Mouse (Mus musculus) hindbrain, embryonic 10.5 days (tissue): Measurements from ENCODE around the gene Slc8a1. TPM values are rescaled to one million over a fixed set of nuclear protein-coding genes. Genes with fewer than 3 reads are reported as not detected.

Source experiments
- DNase-seq: peaks from one replicate; pipeline ENCODE4 v3.0.0-alpha.2; 2017; ENCODE audit warnings: low spot score
- H3K27ac ChIP-seq: fragments of 300-500 bp; sonication (generic); 2 replicates; pipeline ENCODE4 v1.5.1; 2016; ENCODE audit warnings: mild to moderate bottlenecking, moderate library complexity
- H3K27me3 ChIP-seq: fragments of 300-500 bp; sonication (generic); 2 replicates; pipeline ENCODE4 v1.6.1; 2016; ENCODE audit warnings: mild to moderate bottlenecking; ENCODE audit not compliant: poor library complexity, insufficient read depth, severe bottlenecking
- H3K36me3 ChIP-seq: fragments of 300-500 bp; sonication (generic); 2 replicates; pipeline ENCODE4 v1.6.1; 2016; ENCODE audit warnings: mild to moderate bottlenecking, moderate library complexity
- H3K4me1 ChIP-seq: fragments of 300-500 bp; sonication (generic); replicated peaks from 2 replicates; pipeline ENCODE4 v1.6.1; 2016; ENCODE audit warnings: mild to moderate bottlenecking
- H3K4me3 ChIP-seq: fragments of 300-500 bp; sonication (generic); 2 replicates; pipeline ENCODE4 v1.5.1; 2016; ENCODE audit warnings: mild to moderate bottlenecking, moderate library complexity
- H3K9me3 ChIP-seq: fragments of 300-500 bp; sonication (generic); 2 replicates; pipeline ENCODE4 v1.6.1; 2016; ENCODE audit warnings: mild to moderate bottlenecking, moderate library complexity
- WGBS: fragments of 180-500 bp; shearing (Covaris S2); methylation state at CpG from one replicate; pipeline ENCODE4 v1.1.7; 2016; 5-methylcytosine and 5-hydroxymethylcytosine counted together
- polyA plus RNA-seq: library from polyadenylated mRNA; unstranded; fragments of >200 nt; fragmentation: Nextera tagmentation; extraction: Ambion mirVana; gene quantifications from 2 replicates; pipeline ENCODE4 v1.2.1, GENCODE M21; 2016

Slc8a1 gene
- polyA plus RNA-seq, result 2.1 and 2.6 TPM in 2 replicates

GRCm38 (mm10) chr17:81738311-81738755, at the start of gene Slc8a1:
Slc8a1 (minus strand) TSS chr17:81738377.
- Histone ChIP-seq H3K27me3 (no peaks in the 10 kb centered on the region), H3K36me3 (no peaks in the 10 kb centered on the region), H3K4me1 (no peaks in the 10 kb centered on the region), H3K9me3 (no peaks in the 10 kb centered on the region), H3K27ac (no peak within 1 kb of the TSS), H3K4me3 (no peak within 1 kb of the TSS)
- WGBS, result 94% methylated on average over 14 of the region's 14 CpGs
- DNase-seq, result no peak

- peak; percentile 15 for DNase-seq
- Histone ChIP-seq H3K36me3 (no peaks in the 10 kb centered on the region), H3K4me1 (no peaks in the 10 kb centered on the region), H3K27ac (no peak overlapping the region), H3K9me3 (no peaks in the 10 kb centered on the region), H3K27me3 (no peaks in the 10 kb centered on the region), H3K4me3 (no peak overlapping the region)
- WGBS, result 35% methylated on average over 4 of the region's 4 CpGs
These were observed 49.2 kb upstream of the Slc8a1 start for GRCm38 (mm10) chr17:81787350-81787749.

GRCm38 (mm10) chr17:81782326-81782725, 44.1 kb upstream of the Slc8a1 start:
- no peak for DNase-seq
- Histone ChIP-seq H3K4me3 (no peak overlapping the region), H3K4me1 (no peaks in the 10 kb centered on the region), H3K27ac (no peak overlapping the region), H3K9me3 (no peaks in the 10 kb centered on the region), H3K27me3 (no peaks in the 10 kb centered on the region), H3K36me3 (no peaks in the 10 kb centered on the region)
- 91% methylated on average over 4 of the region's 4 CpGs for WGBS

- no peak for DNase-seq
- Histone ChIP-seq H3K27ac (no peak overlapping the region), H3K36me3 (no peaks in the 10 kb centered on the region), H3K4me1 (no peaks in the 10 kb centered on the region), H3K9me3 (no peaks in the 10 kb centered on the region), H3K27me3 (no peaks in the 10 kb centered on the region), H3K4me3 (no peak overlapping the region)
- 88% methylated on average over 5 of the region's 5 CpGs for WGBS
These were observed 43.3 kb upstream of the Slc8a1 start for GRCm38 (mm10) chr17:81781491-81781890.

GRCm38 (mm10) chr17:81779883-81780282, 41.7 kb upstream of the Slc8a1 start:
- no peaks in the 10 kb centered on the region for H3K9me3 ChIP-seq
- H3K27me3 ChIP-seq, result no peaks in the 10 kb centered on the region
- H3K4me3 ChIP-seq, result no peak overlapping the region
- no peak for DNase-seq
- H3K27ac ChIP-seq, result no peak overlapping the region
- 89% methylated on average over 4 of the region's 4 CpGs for WGBS
- H3K4me1 ChIP-seq, result no peaks in the 10 kb centered on the region
- no peaks in the 10 kb centered on the region for H3K36me3 ChIP-seq

GRCm38 (mm10) chr17:81750664-81751063, 12.5 kb upstream of the Slc8a1 start:
- Histone ChIP-seq H3K4me3 (no peak overlapping the region), H3K4me1 (no peaks in the 10 kb centered on the region), H3K27me3 (no peaks in the 10 kb centered on the region), H3K27ac (no peak overlapping the region), H3K9me3 (no peaks in the 10 kb centered on the region), H3K36me3 (no peaks in the 10 kb centered on the region)
- WGBS, result 66% methylated on average over 2 of the region's 2 CpGs
- no peak for DNase-seq

- 91% methylated on average over 2 of the region's 2 CpGs for whole genome bisulfite sequencing
- Histone ChIP-seq H3K36me3 (no peaks in the 10 kb centered on the region), H3K4me3 (no peak overlapping the region), H3K27ac (no peak overlapping the region), H3K27me3 (no peaks in the 10 kb centered on the region), H3K9me3 (no peaks in the 10 kb centered on the region), H3K4me1 (no peaks in the 10 kb centered on the region)
- DNase-seq, result no peak
These were observed 4.9 kb upstream of the Slc8a1 start for GRCm38 (mm10) chr17:81743034-81743433.

GRCm38 (mm10) chr17:81740576-81740975, 2.4 kb upstream of the Slc8a1 start:
- DNase-seq, result no peak
- Histone ChIP-seq H3K9me3 (no peaks in the 10 kb centered on the region), H3K36me3 (no peaks in the 10 kb centered on the region), H3K4me1 (no peaks in the 10 kb centered on the region), H3K27ac (no peak overlapping the region), H3K27me3 (no peaks in the 10 kb centered on the region), H3K4me3 (no peak overlapping the region)
- WGBS, result 84% methylated on average over 6 of the region's 6 CpGs

- no peaks in the 10 kb centered on the region for H3K36me3 ChIP-seq
- no peaks in the 10 kb centered on the region for H3K4me1 ChIP-seq
- H3K27ac ChIP-seq, result no peak overlapping the region
- no peaks in the 10 kb centered on the region for H3K9me3 ChIP-seq
- H3K4me3 ChIP-seq, result no peak overlapping the region
- no peak for DNase-seq
- WGBS, result 95% methylated on average over 2 of the region's 2 CpGs
- H3K27me3 ChIP-seq, result no peaks in the 10 kb centered on the region
These were observed 398 bp downstream of the Slc8a1 start for GRCm38 (mm10) chr17:81737779-81738178.

- Histone ChIP-seq H3K36me3 (no peaks in the 10 kb centered on the region), H3K27me3 (no peaks in the 10 kb centered on the region), H3K4me1 (no peaks in the 10 kb centered on the region), H3K9me3 (no peaks in the 10 kb centered on the region), H3K27ac (no peak overlapping the region), H3K4me3 (no peak overlapping the region)
- no peak for DNase-seq
- 91% methylated on average over 4 of the region's 4 CpGs for whole genome bisulfite sequencing
These were observed 868 bp downstream of the Slc8a1 start for GRCm38 (mm10) chr17:81737309-81737708.

- no peaks in the 10 kb centered on the region for H3K4me1 ChIP-seq
- H3K9me3 ChIP-seq, result no peaks in the 10 kb centered on the region
- H3K4me3 ChIP-seq, result no peak overlapping the region
- no peak overlapping the region for H3K27ac ChIP-seq
- H3K27me3 ChIP-seq, result no peaks in the 10 kb centered on the region
- no peak for DNase-seq
- no peaks in the 10 kb centered on the region for H3K36me3 ChIP-seq
- WGBS, result 87% methylated on average over 2 of the region's 2 CpGs
These were observed 2.6 kb downstream of the Slc8a1 start for GRCm38 (mm10) chr17:81735583-81735982.

- H3K36me3 ChIP-seq, result no peaks in the 10 kb centered on the region
- no peaks in the 10 kb centered on the region for H3K27me3 ChIP-seq
- WGBS, result 97% methylated on average over 4 of the region's 4 CpGs
- H3K9me3 ChIP-seq, result no peaks in the 10 kb centered on the region
- no peak for DNase-seq
- no peaks in the 10 kb centered on the region for H3K4me1 ChIP-seq
- H3K27ac ChIP-seq, result no peak overlapping the region
- H3K4me3 ChIP-seq, result no peak overlapping the region
These were observed 8.3 kb downstream of the Slc8a1 start for GRCm38 (mm10) chr17:81729891-81730290.

GRCm38 (mm10) chr17:81712273-81712751, 25.9 kb downstream of the Slc8a1 start:
- Histone ChIP-seq H3K36me3 (no peaks in the 10 kb centered on the region), H3K27ac (no peak overlapping the region), H3K9me3 (no peaks in the 10 kb centered on the region), H3K4me1 (no peaks in the 10 kb centered on the region), H3K27me3 (no peaks in the 10 kb centered on the region), H3K4me3 (no peak overlapping the region)
- DNase-seq, result no peak
- WGBS, result 86% methylated on average over 1 of the region's 1 CpGs

GRCm38 (mm10) chr17:81704761-81705160, 33.4 kb downstream of the Slc8a1 start:
- Histone ChIP-seq H3K36me3 (no peaks in the 10 kb centered on the region), H3K9me3 (no peaks in the 10 kb centered on the region), H3K4me1 (no peaks in the 10 kb centered on the region), H3K4me3 (no peak overlapping the region), H3K27me3 (no peaks in the 10 kb centered on the region), H3K27ac (no peak overlapping the region)
- 57% methylated on average over 3 of the region's 3 CpGs for WGBS
- DNase-seq, result no peak
